Mouse (Mus musculus) monocyte, adult 2 months (primary cell): ENCODE results near the gene Gm20388.

ENCODE experiments used
- DNase-seq, 2 experiments: peaks; one replicate each; pipeline ENCODE4 v3.0.0; 2022; ENCODE audit warnings: low spot score in 2 of 2, low read depth in 1 of 2

The Gm20388 gene

GRCm38 (mm10) chr8:123633801-123634200 lies 3723.2 kb downstream of the Gm20388 start:
- DNase-seq = no peak

DNA sequence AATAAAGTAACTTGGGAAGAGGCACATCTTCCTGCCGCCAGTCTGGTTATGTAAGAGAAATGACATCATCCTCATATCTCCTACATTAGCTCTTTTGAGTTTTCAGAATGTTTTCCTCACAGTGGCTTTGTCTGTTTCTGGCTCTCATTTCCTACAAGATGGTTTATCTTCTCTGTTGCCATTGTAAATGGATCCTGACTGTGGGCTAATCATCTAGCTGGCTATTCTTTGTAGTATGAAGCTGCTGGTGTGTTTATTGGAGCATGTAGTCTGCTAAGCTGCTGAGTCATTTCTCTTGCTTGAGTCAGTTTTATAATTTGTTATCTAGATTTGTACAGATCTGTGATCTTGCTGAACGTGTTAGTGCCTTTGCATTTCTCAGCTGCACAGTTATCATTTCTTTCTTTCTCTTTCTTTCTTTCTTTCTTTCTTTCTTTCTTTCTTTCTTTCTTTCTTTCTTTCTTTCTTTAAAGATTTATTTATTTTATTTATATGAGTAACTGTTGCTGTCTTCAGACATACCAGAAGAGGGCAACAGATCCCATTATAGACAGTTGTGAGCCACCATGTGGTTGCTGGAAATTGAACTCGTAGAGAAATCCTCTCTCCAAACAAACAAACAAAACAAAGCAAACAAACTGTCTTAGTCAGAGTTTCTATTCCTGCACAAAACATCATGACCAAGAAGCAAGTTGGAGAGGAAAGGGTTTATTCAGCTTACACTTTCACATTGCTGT lies 3723.9 kb downstream of the Gm20388 start:
- DNase-seq = no peak

DNA sequence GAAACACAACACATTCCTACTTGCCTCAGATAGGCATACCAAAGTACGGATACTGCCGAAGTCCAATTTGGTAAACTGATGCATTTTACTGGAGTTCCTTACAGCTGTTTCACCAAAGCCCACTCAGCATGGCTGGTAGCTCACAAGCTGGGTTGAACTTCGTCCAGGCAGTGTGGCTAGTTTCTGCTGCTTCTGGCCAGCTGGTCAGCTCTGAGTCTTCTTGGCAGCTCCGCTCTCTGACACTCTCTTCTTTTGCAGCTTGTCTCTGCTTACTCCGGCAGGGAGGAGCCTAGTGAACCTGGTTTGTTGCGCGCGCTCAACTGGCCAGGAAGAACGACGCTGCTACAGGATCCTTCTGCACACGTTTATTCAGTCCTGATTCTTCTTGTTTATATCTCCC lies 3725.0 kb downstream of the Gm20388 start:
- DNase-seq = no peak

DNA sequence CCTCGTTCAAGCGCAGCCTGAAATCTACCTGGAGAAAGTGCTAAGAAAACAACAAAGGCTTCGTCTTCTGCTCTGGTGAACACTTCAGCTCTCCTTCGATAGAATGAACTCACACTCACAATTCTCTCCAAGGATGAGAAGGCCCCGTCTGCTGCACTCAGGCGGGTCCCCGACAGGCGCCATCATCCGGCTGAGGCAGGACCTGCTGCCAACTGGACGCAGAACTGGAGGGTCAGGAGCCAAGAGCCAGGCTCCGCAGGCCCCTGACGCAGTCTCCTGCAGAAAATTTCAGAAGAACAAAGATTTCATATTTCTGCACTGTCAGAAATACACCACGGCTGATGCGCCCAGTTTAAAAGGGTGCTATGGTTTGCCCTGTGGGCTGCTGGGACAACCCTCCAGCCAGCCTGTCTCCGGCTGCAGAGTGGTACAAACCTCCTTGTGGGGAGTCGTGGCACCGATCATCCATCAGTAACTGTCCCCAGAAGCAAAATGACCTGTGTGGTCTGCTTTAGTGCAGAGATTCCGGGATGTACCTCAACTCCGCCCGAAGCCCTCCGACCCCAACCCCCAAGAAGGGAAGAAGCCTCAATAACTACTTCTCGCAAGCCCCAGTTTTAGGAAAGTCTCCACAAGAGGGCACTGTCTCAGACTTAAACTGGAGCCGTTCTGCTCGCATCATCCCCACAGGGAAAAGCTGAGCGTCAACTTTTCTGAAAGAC lies 3732.8 kb downstream of the Gm20388 start:
- DNase-seq = no peak

GRCm38 (mm10) chr8:123645229-123645628 lies 3734.6 kb downstream of the Gm20388 start:
- DNase-seq = no peak

DNA sequence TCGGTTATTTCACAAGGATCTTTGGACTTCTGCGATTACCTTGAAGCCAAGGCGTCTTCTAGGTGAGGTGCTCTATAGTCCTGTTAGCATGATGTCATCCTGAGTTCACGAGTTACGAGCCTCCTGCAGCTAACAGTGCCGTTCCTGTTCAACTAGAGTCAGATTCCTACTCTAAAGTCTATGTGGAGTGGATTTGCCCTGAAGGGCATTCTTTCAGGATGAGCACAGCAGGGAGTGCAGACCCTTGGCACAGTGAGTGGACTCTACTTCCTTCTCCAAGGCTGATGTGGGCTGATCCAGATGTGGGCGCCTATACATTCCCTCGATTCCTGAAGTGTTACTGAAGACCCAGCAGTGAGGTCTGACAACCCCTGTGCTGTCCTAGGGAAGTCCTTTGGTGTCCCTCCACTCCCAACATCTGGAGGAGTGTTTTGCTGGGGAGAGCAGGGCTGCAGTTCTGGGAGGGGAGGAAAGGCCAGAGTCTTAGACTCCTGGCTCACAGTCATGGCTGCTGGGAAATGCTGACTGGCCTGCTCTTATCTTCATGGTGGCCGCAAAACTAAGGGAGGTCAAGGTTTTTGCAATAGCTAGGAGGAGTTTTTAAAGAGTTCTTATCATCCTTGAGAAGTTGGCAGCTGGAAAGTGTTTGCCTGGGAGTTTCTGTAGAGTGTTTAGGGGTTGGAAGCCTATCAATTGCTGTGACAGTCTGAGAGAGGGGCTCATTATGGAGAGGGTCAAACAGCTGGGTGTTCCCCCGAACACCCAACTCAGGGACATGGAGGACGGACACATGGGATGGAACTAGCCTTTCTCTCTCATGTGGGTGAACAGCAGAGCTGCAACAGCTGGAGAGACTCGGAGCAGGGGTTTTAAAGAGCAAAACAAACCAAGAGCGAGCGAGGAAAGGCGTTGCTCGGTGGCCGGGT lies 3737.9 kb downstream of the Gm20388 start:
- DNase-seq = no peak

DNA sequence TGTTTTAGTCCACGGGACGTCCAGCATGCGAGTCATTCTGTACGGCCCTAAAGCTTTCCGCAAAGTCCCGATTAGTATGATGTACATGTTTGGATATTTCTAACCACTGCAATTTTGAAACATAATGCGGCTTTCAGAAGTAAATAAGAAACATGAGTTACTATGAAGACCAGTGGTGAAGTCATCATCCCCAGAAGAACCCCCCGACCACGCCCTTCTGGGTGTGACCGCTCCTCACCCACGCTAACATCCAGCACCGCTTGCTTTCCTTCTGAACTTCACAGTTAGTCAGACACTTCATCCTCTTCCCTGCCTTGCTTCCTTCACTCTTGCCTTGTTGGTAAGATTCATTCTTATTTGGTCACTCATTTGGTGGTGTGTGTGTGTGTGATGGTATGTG lies 3738.8 kb downstream of the Gm20388 start:
- DNase-seq = no peak

- no peak for DNase-seq
These were observed 3740.9 kb downstream of the Gm20388 start for GRCm38 (mm10) chr8:123651390-123652098.

GRCm38 (mm10) chr8:123652641-123653040 lies 3742.0 kb downstream of the Gm20388 start:
- DNase-seq = no peak

- peak; percentile 45 to 56 for DNase-seq
These were observed 3742.8 kb downstream of the Gm20388 start, which contains the start of gene Rhou for GRCm38 (mm10) chr8:123653308-123653993. Gene Rhou, plus strand, starts transcription at chr8:123653929.

- DNase-seq = no peak
These were observed 3743.4 kb downstream of the Gm20388 start for GRCm38 (mm10) chr8:123653994-123654569.

DNA sequence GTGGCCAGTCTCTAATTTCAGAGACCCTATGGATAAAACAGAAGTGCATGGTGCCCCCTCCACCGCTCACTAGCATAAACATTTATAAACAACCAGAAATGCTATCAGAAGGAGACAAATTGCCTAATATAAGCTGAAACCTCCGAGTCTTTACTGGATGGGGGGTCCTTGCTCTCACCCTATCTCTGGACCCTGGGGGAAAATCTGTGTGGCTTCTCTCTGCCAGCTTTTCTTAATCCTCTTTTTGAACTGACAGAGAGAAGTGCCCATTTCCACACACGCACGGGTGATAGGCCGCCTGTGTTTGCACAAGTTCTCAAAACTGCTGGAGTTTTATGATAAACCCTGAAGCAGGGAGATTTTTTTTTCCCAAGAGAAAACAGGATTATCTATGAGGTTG lies 3744.1 kb downstream of the Gm20388 start:
- no peak for DNase-seq

GRCm38 (mm10) chr8:123655351-123655779 lies 3744.7 kb downstream of the Gm20388 start:
- no peak for DNase-seq

DNA sequence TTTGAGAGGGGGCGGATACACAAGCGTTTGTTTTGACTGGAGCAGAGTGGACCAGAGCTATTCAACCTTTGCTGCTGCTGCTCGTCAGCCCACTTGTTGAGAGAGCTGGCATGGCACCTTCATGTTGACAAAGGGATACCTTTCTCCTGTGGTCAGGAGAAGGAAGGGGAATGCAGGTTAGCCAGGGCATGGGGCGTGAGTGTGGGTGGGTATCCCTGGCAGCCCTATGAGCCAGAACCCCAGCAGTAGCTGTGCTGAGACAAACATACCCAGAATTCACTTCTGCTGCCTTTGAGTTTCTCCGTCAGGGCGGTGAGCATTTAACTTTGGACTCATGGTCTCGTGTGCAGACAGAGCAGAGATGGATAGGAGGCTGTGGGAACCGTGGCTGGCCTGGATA lies 3747.2 kb downstream of the Gm20388 start:
- no peak for DNase-seq

- DNase-seq = no peak
These were observed 3748.9 kb downstream of the Gm20388 start for GRCm38 (mm10) chr8:123659469-123660057.

DNA sequence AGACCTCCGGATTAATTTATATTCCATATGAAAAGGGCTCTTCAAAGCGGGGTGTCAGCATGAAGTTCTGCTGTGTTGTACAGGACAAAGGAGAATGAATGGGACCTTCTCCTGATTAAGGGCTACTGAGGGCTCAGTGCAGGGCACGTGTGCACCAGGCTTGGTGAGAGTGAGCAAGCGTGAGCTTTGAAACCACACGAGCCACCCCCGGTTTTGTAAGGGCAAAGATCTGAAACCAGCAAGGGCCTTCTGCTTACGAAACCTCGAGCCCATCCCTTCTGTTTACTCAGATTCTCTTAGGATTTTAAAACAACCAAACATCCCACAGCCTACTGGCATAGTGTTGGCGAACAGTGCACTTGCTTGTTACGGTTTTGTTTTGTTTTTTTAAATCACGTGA lies 3750.9 kb downstream of the Gm20388 start:
- DNase-seq = no peak

- DNase-seq = no peak
These were observed 3754.9 kb downstream of the Gm20388 start for GRCm38 (mm10) chr8:123665580-123665979.

DNA sequence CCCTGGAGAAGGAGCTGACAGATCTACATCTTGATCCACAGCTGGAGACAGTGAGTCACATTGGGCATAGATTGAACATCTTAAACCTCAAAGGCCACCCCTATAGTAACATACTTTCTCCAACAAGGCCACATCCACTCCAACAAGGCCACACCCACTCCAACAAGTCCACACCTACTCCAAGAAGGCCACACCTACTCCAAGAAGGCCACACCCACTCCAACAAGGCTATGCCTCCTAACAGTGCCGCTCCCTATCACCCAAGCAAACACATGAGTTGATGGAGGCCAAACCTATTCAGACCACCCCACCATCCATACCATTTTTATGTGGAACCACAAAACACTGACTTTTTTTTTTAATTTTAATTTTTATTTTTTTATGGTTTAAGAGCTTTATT lies 3756.2 kb downstream of the Gm20388 start:
- no peak for DNase-seq

- DNase-seq = no peak
These were observed 3758.0 kb downstream of the Gm20388 start for GRCm38 (mm10) chr8:123668681-123669080.
